Mouse (Mus musculus): ENCODE results near the gene Leo1.

The Leo1 gene

DNA sequence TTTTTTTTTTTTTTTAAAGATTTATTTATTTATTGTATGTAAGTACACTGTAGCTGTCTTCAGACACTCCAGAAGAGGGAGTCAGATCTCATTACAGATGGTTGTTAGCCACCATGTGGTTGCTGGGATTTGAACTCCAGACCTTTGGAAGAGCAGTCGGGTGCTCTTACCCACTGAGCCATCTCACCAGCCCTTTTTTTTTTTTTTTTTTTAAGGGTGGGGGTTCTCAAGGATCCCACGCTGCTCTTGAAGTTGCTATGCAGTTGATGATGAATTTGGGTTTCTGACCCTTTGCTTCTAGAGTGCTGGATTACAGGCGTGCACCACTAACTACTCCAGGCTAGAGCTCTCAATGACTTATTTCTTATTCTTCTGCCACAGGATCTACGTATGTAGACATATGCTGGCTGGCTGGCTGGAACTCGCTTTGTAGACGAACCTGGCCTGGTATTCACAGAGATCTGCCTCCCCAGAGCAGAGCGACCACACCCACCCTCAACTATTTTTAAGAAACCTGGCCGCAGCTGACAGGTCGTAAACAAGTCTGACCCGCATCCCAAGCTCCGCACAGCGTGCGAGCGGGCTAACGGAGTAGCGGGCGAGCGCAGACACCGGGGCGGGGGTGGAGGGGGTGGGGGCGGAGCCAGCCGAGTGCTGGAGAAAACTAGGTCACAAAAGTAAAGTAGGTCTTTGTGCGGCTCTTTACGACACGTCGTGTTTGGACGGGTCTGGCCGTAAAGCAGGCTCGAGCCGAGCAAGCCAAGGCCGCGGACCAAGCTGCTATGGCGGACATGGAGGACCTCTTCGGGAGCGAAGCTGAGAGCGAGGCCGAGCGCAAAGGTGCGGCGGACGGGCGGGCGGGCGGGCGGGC, at the start of gene Leo1:
Gene Leo1, plus strand, starts transcription at position 729 of the 871 bp plus-strand sequence.
- peak; percentile 91 for DNase-seq (ENCODE audit: low read depth, low spot score)

- no peak for DNase-seq (ENCODE audit: low read depth, low spot score)
These were observed 48.1 kb upstream of the Leo1 start for GRCm38 (mm10) chr9:75393251-75393650.

DNA sequence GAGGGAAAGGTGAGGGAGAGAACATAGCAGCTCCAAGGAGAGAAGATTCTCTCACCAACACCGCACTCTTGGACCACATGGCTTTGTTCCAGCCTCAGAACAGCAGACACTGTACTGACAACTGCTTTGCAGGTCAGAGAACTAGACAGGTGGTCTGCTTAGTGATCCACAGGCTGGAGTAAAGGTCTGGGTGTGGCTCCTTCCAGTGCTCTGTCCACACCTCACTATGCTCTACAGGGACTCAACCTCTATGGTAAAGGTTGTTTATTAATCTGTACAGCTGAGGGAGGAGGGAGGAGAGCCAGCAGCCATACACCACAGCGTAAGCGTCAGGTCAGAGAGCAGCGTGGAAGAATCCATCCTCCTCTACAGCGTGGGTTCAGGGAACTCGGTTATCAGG, 45.4 kb upstream of the Leo1 start:
- no peak for DNase-seq (ENCODE audit: low read depth, low spot score)

DNA sequence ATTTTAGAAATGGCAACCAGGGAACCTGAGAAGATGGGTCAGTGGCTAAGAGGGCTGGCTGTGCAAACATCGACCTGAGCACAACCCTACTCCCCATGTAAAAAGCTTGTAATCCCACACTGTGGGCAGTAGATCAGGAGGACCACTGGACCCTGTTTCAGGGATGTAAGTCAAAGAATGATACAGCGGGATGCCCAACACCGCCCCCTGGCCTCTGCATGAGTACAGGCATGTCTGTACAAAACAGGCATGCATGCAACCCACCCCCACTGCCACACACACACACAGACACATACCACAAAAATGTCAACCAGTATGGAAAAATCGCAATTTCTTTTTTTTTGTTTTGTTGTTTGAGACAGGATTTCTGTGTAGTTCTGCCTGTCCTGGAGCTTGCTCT, 42.3 kb upstream of the Leo1 start:
- no peak for DNase-seq (ENCODE audit: low read depth, low spot score)

DNA sequence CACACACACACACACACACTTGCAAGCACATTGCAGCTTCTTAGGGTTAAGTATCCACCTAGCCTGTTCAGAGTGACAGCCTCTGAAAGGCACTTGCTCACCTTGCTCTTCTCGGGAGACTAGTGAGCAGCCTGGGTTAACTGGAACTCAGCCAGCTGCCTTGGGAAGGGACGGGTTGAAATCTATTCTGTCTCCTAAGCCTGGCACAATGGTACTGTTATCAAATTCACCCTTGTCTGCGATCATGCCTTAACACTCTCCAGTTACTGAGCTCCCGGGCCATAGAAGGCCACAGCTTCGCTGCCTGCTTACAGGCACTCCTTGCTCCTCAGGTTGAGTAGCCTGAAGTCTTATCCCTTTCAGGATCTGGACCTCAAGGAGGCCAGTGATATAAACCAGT, 40.7 kb upstream of the Leo1 start:
- DNase-seq (ENCODE audit: low read depth, low spot score) = no peak

- no peak for DNase-seq (ENCODE audit: low read depth, low spot score)
These were observed 39.5 kb upstream of the Leo1 start for GRCm38 (mm10) chr9:75401593-75402504.

DNA sequence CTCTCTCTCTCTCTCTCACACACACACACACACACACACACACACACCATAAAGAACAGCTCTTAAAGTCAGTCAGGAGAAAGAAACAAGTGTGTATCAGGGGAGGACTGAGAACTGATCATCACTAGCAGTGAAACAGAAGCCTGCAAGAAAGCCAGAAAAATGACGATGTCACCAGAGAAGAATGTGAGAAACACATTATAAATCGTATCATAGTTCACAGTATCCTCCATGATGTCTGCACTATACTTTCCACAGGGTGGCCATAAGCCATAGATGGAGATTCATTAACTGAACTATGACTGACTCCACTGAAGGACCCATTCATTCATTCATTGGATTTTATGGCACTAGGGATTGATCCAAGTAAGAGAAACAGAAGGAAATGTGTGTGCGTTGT, 37.8 kb upstream of the Leo1 start:
- peak; percentile 73 for DNase-seq (ENCODE audit: low read depth, low spot score)

- DNase-seq (ENCODE audit: low read depth, low spot score) = no peak
These were observed 35.2 kb upstream of the Leo1 start for GRCm38 (mm10) chr9:75406121-75406520.

- DNase-seq (ENCODE audit: low read depth, low spot score) = peak; percentile 92
These were observed 33.5 kb upstream of the Leo1 start for GRCm38 (mm10) chr9:75407803-75408202.

- DNase-seq (ENCODE audit: low read depth, low spot score) = peak; percentile 48
These were observed 33.0 kb upstream of the Leo1 start for GRCm38 (mm10) chr9:75408204-75408826.

DNA sequence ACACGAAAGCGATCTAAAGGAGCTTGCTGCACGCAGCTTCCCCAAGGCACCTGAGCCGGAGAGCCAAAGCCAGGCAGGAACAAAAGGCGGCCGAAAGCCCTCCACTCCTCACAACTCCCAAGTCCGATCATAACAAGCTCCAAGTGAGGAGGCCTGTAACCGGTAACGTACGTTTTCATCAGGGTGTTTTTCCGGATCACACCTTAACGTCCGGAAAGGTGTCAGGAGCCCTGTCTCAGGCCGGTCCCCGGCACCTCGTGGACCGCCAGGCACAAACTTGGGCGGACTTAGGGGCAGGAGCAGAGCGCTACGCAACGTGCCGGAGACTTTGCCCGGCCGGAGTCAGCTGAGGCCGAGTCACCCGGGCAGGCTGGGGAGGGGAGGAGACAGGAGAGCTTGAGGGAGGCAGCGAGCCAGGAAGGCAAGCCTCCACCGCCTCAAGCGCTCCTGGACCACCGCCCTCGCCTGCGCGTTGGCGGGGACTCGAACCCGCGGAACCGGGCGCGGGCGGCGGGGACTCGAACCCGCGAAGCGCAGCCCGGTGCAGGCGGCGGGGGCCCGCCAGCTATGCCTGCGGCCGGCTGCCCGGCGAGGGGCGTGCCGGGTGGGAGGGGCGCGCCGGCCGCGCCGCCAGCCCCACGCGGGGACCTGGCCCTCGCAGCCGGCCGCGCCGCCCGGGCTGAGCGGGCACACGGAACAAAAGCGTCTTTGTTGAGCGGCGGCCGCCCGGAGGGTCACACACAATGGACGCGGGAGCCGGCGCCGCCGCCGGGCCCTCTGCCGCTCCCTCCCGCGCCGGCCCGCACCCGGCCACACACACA, 32.1 kb upstream of the Leo1 start:
- peak; percentile 82 for DNase-seq (ENCODE audit: low read depth, low spot score)

DNA sequence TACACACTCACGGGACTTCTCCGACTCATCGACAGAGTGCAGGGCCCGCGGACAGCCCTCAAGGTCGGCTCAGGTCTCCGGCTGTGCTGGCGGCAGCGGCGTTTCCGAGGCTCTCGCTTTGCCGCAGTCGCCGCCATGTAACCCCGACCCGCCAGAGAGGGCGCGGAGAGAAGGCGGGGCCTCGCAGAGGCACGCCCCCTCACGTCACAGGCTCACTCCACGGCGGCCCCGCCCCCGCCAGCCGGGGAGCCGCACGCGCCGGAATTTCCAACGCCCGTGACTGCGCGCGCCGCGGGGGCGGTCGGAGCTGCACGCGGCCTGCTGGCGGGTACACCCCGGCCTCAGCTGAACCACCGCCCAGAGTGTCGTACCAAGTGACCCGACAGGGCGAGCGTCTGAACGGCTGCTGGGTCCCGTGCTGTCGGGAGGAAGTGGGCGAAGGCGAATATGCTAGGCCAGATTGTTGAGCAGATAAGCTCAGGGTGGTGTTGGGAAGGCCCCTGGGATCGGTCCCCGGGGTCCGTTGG, 31.4 kb upstream of the Leo1 start, which contains the start of gene Mapk6:
Gene Mapk6, minus strand, starts transcription at position 154 of the 527 bp plus-strand sequence.
- peak; percentile 86 for DNase-seq (ENCODE audit: low read depth, low spot score)

- DNase-seq (ENCODE audit: low read depth, low spot score) = no peak
These were observed 30.3 kb upstream of the Leo1 start for GRCm38 (mm10) chr9:75410868-75411487.

- no peak for DNase-seq (ENCODE audit: low read depth, low spot score)
These were observed 29.7 kb upstream of the Leo1 start for GRCm38 (mm10) chr9:75411584-75411983.

DNA sequence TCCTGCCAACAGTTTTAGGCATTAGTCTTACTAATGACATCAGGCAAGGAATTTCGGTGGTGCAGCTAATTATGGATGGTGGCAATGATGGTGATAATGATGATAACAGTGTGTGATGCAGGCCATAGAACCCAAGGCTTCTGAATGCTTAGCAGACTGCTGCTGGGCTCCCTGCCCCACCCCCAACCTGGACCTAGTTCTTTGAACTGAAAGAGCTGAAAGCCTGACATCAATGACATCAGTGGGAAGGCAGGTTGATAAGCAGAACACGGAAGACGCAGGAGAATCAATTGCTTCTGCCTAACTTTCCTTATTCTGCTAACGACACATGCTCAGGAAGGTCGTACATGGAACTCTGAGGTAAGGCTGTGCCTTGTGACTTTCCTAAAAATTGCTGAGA, 28.1 kb upstream of the Leo1 start:
- DNase-seq (ENCODE audit: low read depth, low spot score) = no peak

DNA sequence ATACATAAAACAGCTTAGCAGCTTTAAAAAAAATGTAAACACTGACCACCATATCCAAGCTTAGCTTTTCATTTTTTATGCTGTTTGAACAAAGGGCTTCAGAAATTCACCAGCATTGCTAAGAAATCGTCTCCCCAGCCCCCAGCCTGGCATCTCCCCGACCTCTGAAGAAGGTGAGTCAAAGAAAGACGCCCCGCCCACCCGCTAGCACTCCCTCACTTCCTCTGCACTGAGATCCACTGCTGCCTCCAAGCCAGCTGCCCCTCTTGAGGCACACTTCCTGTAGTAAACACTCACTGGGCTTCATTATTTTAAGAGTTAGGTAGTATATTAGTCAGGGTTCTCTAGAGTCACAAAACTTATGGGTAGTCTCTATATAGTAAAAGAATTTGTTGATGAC, 27.1 kb upstream of the Leo1 start:
- DNase-seq (ENCODE audit: low read depth, low spot score) = peak; percentile 43

DNA sequence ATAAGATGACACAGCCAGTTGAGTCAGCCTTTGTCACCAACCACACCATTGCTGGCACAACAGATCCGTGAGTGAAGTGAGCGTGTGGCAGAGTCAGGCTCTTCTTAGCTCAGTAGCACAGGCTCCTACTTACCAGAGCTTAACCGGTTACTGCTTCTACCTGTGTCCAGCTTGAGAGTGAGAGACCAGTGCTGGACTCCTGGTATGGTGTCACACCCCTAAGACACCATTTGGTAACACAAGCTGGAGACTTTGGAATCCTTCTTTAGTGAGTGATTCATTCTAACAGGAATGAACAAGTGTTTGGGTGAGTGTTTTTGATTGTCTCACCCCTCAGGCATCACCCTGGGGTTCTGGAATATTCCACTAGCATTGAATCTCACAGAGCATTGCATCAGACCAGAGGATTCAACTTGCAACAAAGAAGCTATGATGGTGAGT, 19.1 kb upstream of the Leo1 start:
- peak; percentile 96 for DNase-seq (ENCODE audit: low read depth, low spot score)

GRCm38 (mm10) chr9:75423683-75424082, 17.6 kb upstream of the Leo1 start:
- peak; percentile 45 for DNase-seq (ENCODE audit: low read depth, low spot score)

DNA sequence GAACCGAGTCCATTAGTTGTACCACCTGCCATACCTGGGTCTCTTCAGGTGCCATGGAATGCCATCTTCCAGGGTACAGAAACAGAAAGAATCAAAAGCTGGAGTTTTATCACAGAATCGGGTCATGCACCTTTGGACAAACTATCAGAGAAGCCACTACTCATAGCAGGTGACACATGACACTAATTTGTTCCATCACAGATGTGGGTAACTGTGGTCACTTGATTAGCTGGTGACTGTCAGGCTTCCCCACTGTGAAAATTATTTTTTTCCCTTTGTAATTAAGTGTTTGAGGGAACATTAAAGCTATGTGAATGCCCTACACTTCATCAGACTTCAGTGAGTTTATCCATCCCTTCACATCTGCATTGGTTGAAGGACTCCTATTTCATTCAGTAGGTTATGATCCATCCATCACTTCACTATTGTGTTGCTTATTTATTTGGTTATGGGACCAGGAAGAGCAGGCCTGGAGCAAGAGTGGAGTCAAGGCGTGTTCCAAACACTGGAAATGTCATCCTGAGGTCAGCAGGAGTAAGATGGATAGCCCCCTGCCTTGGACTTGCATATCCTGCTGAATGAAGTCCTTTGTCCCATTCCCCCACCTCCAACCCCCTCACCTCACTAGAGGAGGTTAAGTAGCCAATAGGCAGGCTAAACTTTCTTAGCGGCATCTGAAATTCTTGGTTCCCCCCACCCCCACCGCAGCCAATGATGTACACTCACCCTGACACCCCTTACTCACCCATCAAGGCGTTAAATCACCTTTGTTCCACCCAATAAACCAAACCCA, 16.8 kb upstream of the Leo1 start:
- DNase-seq (ENCODE audit: low read depth, low spot score) = no peak

Measured in 3T3-L1 (cell line).